Mouse (Mus musculus): ENCODE measurements around the gene Rnf19b. TPM values are rescaled to one million over a fixed set of nuclear protein-coding genes. Genes with fewer than 3 reads are reported as not detected.
A peak's percentile ranks its signal among the peaks of the same experiment; 100 is the strongest.

Rnf19b gene
- polyA plus RNA-seq, 1 experiment from 2014 or later: 36.3 TPM

GRCm38 (mm10) chr4:129081939-129082338, 23.9 kb downstream of the Rnf19b start:
- 73% methylated on average over 3 of the region's 3 CpGs for WGBS
- Histone ChIP-seq H3K4me2 (ENCODE audit: low read depth, low read length) (no peak overlapping the region), H3K9me3 (ENCODE audit: control insufficient read depth, low read length) (no peaks in the 10 kb centered on the region), H3K4me3 (ENCODE audit: low read depth, low read length) (no peak overlapping the region), H3K36me3 (ENCODE audit: control insufficient read depth, insufficient read depth, low read length) (peaks cover 34% of the 10 kb centered on the region), H3K27me3 (ENCODE audit: control insufficient read depth, insufficient read depth, low read length) (no peaks in the 10 kb centered on the region), H3K9ac (replicated peaks; ENCODE audit: low read depth, low read length) (no peak overlapping the region), H3K4me1 (ENCODE audit: control insufficient read depth, insufficient read depth, low read length) (no peaks in the 10 kb centered on the region), H3K27ac (ENCODE audit: low read depth, low read length) (peak overlapping the region; percentile 48)
- ATAC-seq (ENCODE audit: low read depth): no peak

GRCm38 (mm10) chr4:129082379-129083115, 24.5 kb downstream of the Rnf19b start:
- WGBS: 47% methylated on average over 10 of the region's 10 CpGs
- peak; percentile 69; the same call in 1 of the 2 replicates for ATAC-seq (ENCODE audit: low read depth)
- H3K36me3 ChIP-seq (ENCODE audit: control insufficient read depth, insufficient read depth, low read length): peaks cover 30% of the 10 kb centered on the region

GRCm38 (mm10) chr4:129084896-129085295, 26.8 kb downstream of the Rnf19b start:
- 87% methylated on average over 9 of the region's 9 CpGs for WGBS
- Histone ChIP-seq H3K36me3 (ENCODE audit: control insufficient read depth, insufficient read depth, low read length) (peaks cover 10% of the 10 kb centered on the region), H3K27ac (ENCODE audit: low read depth, low read length) (no peak overlapping the region), H3K27me3 (ENCODE audit: control insufficient read depth, insufficient read depth, low read length) (no peaks in the 10 kb centered on the region), H3K9ac (replicated peaks; ENCODE audit: low read depth, low read length) (no peak overlapping the region), H3K4me1 (ENCODE audit: control insufficient read depth, insufficient read depth, low read length) (no peaks in the 10 kb centered on the region), H3K4me2 (ENCODE audit: low read depth, low read length) (no peak overlapping the region), H3K4me3 (ENCODE audit: low read depth, low read length) (no peak overlapping the region), H3K9me3 (ENCODE audit: control insufficient read depth, low read length) (no peaks in the 10 kb centered on the region)
- no peak for ATAC-seq (ENCODE audit: low read depth)

More at GRCm38 (mm10) chr4:129082379-129083115, 24.5 kb downstream of the Rnf19b start:
- no peaks in the 10 kb centered on the region for H3K9me3 ChIP-seq (ENCODE audit: control insufficient read depth, low read length)
- no peak overlapping the region for H3K27ac ChIP-seq (ENCODE audit: low read depth, low read length)
- H3K4me1 ChIP-seq (ENCODE audit: control insufficient read depth, insufficient read depth, low read length): no peaks in the 10 kb centered on the region
- H3K4me3 ChIP-seq (ENCODE audit: low read depth, low read length): no peak overlapping the region
- no peak overlapping the region for H3K9ac ChIP-seq (replicated peaks; ENCODE audit: low read depth, low read length)
- H3K27me3 ChIP-seq (ENCODE audit: control insufficient read depth, insufficient read depth, low read length): no peaks in the 10 kb centered on the region
- no peak overlapping the region for H3K4me2 ChIP-seq (ENCODE audit: low read depth, low read length)

GRCm38 (mm10) chr4:129086078-129086477, 28.0 kb downstream of the Rnf19b start:
- 25% methylated on average over 8 of the region's 8 CpGs for WGBS
- ATAC-seq (ENCODE audit: low read depth): no peak
- Histone ChIP-seq H3K36me3 (ENCODE audit: control insufficient read depth, insufficient read depth, low read length) (peaks cover 5% of the 10 kb centered on the region; the same call in 1 of the 2 replicates), H3K9me3 (ENCODE audit: control insufficient read depth, low read length) (no peaks in the 10 kb centered on the region), H3K4me3 (ENCODE audit: low read depth, low read length) (no peak overlapping the region), H3K27me3 (ENCODE audit: control insufficient read depth, insufficient read depth, low read length) (no peaks in the 10 kb centered on the region), H3K4me2 (ENCODE audit: low read depth, low read length) (no peak overlapping the region), H3K4me1 (ENCODE audit: control insufficient read depth, insufficient read depth, low read length) (no peaks in the 10 kb centered on the region), H3K27ac (ENCODE audit: low read depth, low read length) (no peak overlapping the region), H3K9ac (replicated peaks; ENCODE audit: low read depth, low read length) (no peak overlapping the region)

- no peaks in the 10 kb centered on the region for H3K9me3 ChIP-seq (ENCODE audit: control insufficient read depth, low read length)
- no peak overlapping the region for H3K4me2 ChIP-seq (ENCODE audit: low read depth, low read length)
- H3K27ac ChIP-seq (ENCODE audit: low read depth, low read length): no peak overlapping the region
- no peaks in the 10 kb centered on the region for H3K4me1 ChIP-seq (ENCODE audit: control insufficient read depth, insufficient read depth, low read length)
- no peaks in the 10 kb centered on the region for H3K27me3 ChIP-seq (ENCODE audit: control insufficient read depth, insufficient read depth, low read length)
- no peak for ATAC-seq (ENCODE audit: low read depth)
- no peak overlapping the region for H3K4me3 ChIP-seq (ENCODE audit: low read depth, low read length)
- H3K36me3 ChIP-seq (ENCODE audit: control insufficient read depth, insufficient read depth, low read length): peaks cover 5% of the 10 kb centered on the region; the same call in 1 of the 2 replicates
- WGBS: 48% methylated on average over 5 of the region's 5 CpGs
- H3K9ac ChIP-seq (replicated peaks; ENCODE audit: low read depth, low read length): no peak overlapping the region
Observed at GRCm38 (mm10) chr4:129087850-129088249, 29.8 kb downstream of the Rnf19b start.

- Histone ChIP-seq H3K27me3 (ENCODE audit: control insufficient read depth, insufficient read depth, low read length) (no peaks in the 10 kb centered on the region), H3K27ac (ENCODE audit: low read depth, low read length) (no peak overlapping the region), H3K4me1 (ENCODE audit: control insufficient read depth, insufficient read depth, low read length) (no peaks in the 10 kb centered on the region), H3K36me3 (ENCODE audit: control insufficient read depth, insufficient read depth, low read length) (no peaks in the 10 kb centered on the region), H3K4me2 (ENCODE audit: low read depth, low read length) (no peak overlapping the region), H3K4me3 (ENCODE audit: low read depth, low read length) (no peak overlapping the region), H3K9me3 (ENCODE audit: control insufficient read depth, low read length) (no peaks in the 10 kb centered on the region), H3K9ac (replicated peaks; ENCODE audit: low read depth, low read length) (no peak overlapping the region)
- ATAC-seq (ENCODE audit: low read depth): no peak
- 27% methylated on average over 15 of the region's 15 CpGs for WGBS
Observed at GRCm38 (mm10) chr4:129095276-129095675, 37.2 kb downstream of the Rnf19b start.

- Histone ChIP-seq H3K27ac (ENCODE audit: low read depth, low read length) (no peak overlapping the region), H3K4me1 (ENCODE audit: control insufficient read depth, insufficient read depth, low read length) (no peaks in the 10 kb centered on the region), H3K27me3 (ENCODE audit: control insufficient read depth, insufficient read depth, low read length) (no peaks in the 10 kb centered on the region), H3K9ac (replicated peaks; ENCODE audit: low read depth, low read length) (no peak overlapping the region), H3K9me3 (ENCODE audit: control insufficient read depth, low read length) (no peaks in the 10 kb centered on the region), H3K4me2 (ENCODE audit: low read depth, low read length) (no peak overlapping the region), H3K4me3 (ENCODE audit: low read depth, low read length) (no peak overlapping the region), H3K36me3 (ENCODE audit: control insufficient read depth, insufficient read depth, low read length) (no peaks in the 10 kb centered on the region)
- WGBS: 83% methylated on average over 7 of the region's 7 CpGs
- ATAC-seq (ENCODE audit: low read depth): no peak
Observed at GRCm38 (mm10) chr4:129097006-129097405, 38.9 kb downstream of the Rnf19b start.

GRCm38 (mm10) chr4:129102133-129102829, 44.2 kb downstream of the Rnf19b start:
- Histone ChIP-seq H3K4me1 (ENCODE audit: control insufficient read depth, insufficient read depth, low read length) (peaks cover 4% of the 10 kb centered on the region; the same call in 1 of the 2 replicates), H3K36me3 (ENCODE audit: control insufficient read depth, insufficient read depth, low read length) (no peaks in the 10 kb centered on the region), H3K4me3 (ENCODE audit: low read depth, low read length) (no peak overlapping the region), H3K9ac (replicated peaks; ENCODE audit: low read depth, low read length) (no peak overlapping the region), H3K4me2 (ENCODE audit: low read depth, low read length) (no peak overlapping the region), H3K27ac (ENCODE audit: low read depth, low read length) (no peak overlapping the region), H3K27me3 (ENCODE audit: control insufficient read depth, insufficient read depth, low read length) (peaks cover 8% of the 10 kb centered on the region; the same call in 1 of the 2 replicates), H3K9me3 (ENCODE audit: control insufficient read depth, low read length) (no peaks in the 10 kb centered on the region)
- 90% methylated on average over 14 of the region's 14 CpGs for whole genome bisulfite sequencing
- ATAC-seq (ENCODE audit: low read depth): no peak

- no peak for ATAC-seq (ENCODE audit: low read depth)
- Histone ChIP-seq H3K27ac (ENCODE audit: low read depth, low read length) (no peak within 1 kb of the TSS), H3K36me3 (ENCODE audit: control insufficient read depth, insufficient read depth, low read length) (no peaks in the 10 kb centered on the region), H3K4me1 (ENCODE audit: control insufficient read depth, insufficient read depth, low read length) (peaks cover 4% of the 10 kb centered on the region; the same call in 1 of the 2 replicates), H3K4me3 (ENCODE audit: low read depth, low read length) (peak within 1 kb of the TSS; percentile 18), H3K9me3 (ENCODE audit: control insufficient read depth, low read length) (no peaks in the 10 kb centered on the region), H3K27me3 (ENCODE audit: control insufficient read depth, insufficient read depth, low read length) (peaks cover 8% of the 10 kb centered on the region; the same call in 1 of the 2 replicates), H3K4me2 (ENCODE audit: low read depth, low read length) (peak within 1 kb of the TSS; percentile 33), H3K9ac (replicated peaks; ENCODE audit: low read depth, low read length) (no peak within 1 kb of the TSS; the same call in 1 of the 2 replicates)
- 3% methylated on average over 40 of the region's 40 CpGs for WGBS
Observed at GRCm38 (mm10) chr4:129105356-129105755, 47.3 kb downstream of the Rnf19b start, which contains the start of gene Tmem54. Gene Tmem54, plus strand, starts transcription at chr4:129105548.

Data from neural tube, embryonic 14.5 days (tissue).